Mouse (Mus musculus) MEL-GATA-1-ER (cell line): ENCODE measurements around the gene Ksr1.

Source experiments
- DNase-seq: peaks from one replicate; pipeline ENCODE4 v3.0.0-alpha.2; 2012; ENCODE audit warnings: low read depth; ENCODE audit errors: extremely low read depth

Gene Ksr1

DNA sequence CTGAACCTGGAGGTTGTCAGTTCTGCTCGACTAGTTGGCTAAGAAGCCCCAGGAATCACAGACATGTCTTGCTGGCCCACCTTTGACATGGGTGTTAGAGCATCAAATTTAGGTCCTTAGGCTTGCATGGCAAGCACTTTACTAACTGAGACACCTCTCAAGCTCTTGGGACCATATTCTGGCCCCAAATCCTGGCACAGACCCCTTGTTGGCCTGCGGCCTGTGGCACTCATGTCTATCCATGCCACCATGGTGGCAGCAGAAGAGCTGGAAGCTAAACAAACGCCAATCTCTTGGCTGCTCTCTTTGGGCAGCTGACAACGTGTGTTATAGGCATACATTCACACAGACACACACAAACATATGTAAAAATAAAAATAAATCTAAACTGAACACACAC is 2.6 kb upstream of the Ksr1 start:
- DNase-seq = no peak

- no peak for DNase-seq
These were observed 633 bp downstream of the Ksr1 start for GRCm38 (mm10) chr11:79145283-79146265.

GRCm38 (mm10) chr11:79144741-79145140 is 1.5 kb downstream of the Ksr1 start:
- DNase-seq = no peak

DNA sequence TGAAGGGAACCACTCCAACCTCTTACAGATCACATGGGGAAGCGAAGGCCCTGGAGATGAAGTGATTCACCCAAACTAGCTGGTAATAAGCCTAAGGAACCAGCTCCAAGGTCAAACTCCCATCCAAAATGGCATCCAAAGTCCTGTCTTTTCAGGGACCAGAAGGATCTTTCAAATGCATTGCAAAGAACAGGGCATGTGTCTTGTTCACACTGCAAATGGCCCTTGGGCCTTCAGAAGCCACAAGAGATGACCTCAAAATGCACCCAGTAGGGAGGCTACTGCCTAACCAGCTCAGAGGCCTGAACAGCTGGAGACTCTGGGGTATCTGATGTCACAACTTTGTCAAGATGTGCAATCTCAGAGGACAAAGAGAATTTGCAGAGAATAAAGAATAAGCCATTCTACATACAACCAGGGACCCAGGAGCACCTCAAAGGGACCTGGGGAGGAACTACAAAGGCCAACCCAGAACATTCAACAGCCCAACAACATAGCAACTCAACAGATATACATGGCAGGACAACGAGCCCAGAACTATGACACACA is 2.1 kb downstream of the Ksr1 start:
- no peak for DNase-seq

DNA sequence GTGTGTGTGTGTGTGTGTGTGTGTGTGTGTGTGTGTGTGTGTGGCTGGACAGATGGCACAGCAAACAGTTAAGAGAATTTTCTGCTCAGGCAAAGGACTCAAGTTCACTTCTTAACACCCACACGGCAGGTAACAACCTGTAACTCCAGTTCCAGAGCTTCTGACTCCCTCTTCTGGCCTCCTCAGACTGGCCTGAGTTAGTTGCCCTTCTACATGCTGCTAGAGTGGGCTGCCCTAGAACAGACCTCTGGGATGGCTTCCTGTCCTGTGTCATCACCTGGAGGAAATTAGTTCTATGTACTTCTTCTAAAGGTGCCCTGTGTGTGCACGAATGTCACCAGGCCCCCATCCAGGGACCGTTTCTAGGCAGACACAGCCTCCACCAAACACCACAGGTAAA is 2.9 kb downstream of the Ksr1 start:
- no peak for DNase-seq

DNA sequence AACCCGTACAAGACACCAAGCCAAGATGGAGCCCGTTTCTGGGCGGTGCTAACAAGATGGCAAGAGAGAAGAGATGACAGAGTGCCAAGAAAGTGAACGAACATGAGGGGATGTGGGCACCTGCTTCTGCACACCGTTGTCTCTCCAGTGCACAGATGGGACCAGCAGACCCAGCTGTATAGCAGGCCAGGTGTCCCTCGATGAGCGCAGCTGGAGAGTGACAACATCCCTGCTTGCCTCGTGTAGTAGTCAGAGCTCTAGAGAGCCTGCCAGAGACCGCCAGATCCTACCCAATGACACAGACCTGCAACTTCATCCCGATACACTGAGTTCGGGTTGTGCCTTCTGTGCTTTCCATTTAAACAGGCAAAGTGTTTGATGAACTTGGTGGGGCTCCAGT is 3.8 kb downstream of the Ksr1 start:
- DNase-seq = no peak

GRCm38 (mm10) chr11:79141235-79142109 is 4.7 kb downstream of the Ksr1 start:
- DNase-seq = no peak

DNA sequence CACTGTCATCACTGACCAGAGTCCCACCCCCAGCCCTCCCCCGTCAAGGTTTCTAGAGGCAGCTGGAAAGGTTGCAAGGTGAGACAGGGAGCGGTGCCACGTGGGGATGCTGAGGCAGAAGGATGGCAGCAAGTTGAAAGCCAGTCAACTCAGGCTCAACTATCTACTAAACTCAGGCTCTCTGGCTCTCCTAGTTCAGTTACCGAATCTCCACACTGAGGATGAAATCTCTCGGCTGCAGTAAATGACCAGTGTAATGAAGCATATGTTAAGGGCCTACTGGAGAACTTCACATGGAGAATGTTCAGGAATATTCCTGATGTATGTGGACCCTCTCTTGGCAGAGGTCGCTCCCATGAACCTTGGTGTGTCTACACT is 5.7 kb downstream of the Ksr1 start:
- no peak for DNase-seq

DNA sequence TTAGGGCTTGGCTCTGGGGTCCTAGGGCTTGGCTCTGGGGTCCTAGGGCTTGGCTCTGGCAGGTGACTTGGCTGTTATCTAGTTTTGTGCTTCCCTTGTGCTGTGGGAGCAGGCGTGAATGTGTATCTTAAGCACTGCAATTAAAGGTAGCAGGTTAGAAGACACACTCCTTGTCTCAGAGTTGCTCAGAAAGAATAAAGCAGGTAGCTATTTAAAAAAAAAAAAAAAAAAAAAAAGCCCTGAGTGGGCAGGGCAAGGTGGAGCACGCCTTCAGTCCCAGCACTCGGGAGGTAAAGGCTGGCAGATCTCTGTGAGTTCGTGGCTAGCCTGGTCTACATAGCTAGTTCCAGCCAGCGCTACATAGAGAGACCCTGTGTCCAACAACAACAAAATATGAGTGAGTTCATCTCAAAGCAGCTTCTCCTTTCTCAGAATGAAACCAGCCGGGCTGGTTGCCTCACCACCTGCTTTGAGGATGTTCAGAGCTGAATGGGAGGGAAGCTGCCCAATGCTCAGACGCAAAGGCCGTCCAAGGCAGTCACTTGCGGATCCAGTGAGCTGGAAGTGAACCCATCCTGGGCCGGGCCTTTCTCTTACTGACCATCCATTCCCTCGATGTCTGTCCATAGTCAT is 6.2 kb downstream of the Ksr1 start:
- no peak for DNase-seq

GRCm38 (mm10) chr11:79138621-79139020 is 7.6 kb downstream of the Ksr1 start:
- DNase-seq = no peak

DNA sequence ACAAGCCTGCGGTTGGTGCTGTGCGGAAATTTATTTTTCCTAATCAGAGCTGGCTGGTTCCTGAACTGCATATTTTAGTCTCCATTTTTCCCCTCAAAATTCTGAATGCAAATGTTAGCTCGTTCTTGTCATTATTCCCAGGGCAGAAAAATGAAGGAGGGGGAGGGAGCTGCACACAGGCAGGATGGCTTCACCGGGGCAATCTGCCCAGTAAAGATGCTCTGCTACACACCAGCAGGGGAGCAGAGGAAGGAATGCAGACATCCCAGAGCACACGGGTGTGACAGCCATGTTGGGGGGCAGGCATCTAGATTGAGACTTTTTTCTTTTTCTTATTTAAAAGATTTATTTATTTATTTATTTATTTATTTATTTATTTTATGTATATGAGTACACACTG is 9.0 kb downstream of the Ksr1 start:
- DNase-seq = no peak

DNA sequence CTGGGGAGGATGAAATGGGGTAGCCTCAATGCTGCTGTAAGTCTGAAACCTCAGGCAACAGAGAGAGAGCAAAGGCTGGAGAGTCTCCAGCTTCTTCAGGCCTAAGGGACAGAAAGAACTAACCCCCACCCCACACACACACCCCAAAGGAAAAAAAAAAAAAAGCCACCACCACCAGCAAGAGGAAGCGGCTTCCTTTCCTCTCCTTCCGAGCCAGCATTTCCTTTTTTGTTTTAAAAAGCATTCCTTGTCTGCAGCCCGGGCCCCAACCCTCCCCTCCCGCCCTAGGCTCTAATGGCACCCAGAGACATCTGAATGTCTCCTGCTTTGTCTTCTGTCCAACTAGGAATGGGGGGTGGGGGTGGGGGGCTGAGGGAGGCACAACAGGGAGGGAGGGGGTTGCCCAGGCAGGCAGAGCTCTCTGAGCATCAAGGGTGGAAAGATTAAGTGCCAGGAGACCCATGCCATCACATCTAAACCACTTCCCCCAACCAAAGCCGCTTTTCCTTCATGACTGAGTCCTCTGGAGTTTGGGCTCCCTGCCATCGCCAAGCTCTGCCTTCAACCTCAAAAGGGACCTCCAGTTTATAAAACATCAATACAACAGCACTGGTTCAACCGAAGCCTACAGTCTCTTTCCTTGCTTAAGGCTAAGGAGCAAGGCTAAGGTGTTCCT is 10.4 kb downstream of the Ksr1 start:
- no peak for DNase-seq

DNA sequence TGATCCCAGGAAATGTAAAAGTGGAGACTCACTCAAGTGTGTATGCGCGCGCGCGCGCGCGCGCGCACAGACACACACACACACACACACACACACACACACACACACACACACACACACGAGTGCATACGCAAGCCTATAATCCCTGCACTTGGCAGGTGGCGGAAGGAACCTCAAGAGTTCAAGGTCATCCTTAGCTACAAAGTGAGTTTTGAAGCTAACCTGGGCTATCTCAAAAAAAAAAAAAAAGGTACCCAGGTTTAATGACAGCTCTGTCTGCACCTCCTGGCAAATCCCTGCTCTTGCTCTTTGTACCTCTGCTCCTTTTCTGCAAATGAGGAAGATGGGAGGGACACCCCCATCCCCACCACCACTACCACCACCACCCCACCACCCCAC is 11.1 kb downstream of the Ksr1 start:
- no peak for DNase-seq

- DNase-seq = no peak
These were observed 11.6 kb downstream of the Ksr1 start for GRCm38 (mm10) chr11:79134416-79135104.

DNA sequence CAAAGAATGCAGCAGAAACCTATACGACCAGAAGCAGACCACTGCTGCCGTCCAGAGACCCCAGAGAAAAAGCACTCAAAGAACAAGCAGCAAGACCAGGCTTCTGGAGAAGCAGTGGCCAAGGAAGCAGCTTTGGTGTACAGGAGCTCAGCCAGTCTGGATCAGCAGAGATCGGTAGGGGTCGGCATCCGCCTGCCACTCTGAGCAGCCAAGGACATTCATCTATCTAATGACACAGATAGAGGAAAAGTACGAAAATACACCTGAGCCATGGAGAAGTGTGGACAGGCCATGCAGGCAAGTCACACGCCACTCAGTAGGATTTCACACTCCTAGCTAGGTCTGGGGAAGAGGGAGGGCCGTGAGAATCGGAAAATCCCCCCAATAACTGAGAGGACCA is 12.2 kb downstream of the Ksr1 start:
- no peak for DNase-seq

DNA sequence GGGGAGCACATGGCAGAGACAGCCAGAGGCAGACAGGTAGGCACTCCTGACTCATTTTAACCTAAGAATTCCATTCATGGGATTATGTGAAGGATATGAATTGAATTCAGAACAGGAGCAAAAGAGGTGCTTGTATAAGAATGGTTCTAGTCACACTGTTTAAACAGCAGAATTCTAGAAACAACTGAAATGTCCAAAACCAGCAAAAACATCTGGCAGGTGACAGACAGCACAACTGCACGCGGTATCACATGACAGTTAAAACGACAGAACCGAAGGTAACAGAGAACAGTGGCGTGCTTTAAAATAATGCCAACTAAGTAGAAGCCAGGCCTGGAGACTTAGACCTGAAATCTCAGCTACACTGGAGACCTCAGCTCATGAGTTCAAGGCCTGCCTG is 13.2 kb downstream of the Ksr1 start:
- no peak for DNase-seq

DNA sequence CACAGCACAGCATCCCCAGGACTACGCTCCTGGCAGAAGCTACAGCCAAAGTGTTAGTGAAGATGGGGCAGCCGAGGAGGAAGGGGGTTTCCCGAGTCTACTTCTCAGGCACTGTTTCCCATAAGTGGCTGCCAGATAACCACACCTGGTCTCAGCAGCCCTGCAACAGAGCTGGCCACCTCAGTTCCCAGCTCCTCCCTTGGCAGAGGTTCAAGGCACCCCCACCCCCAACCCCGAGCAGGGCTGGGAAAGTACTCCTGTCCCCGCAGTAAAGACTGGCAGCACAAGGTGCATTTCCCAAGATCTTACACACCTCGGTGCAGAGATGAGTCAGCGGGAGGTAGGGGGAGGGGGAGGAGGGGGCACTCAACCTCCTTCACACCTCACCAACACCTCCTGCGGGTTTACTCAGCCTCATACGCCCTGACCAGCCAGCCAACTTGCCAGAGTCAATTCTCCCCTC is 14.2 kb downstream of the Ksr1 start:
- no peak for DNase-seq

DNA sequence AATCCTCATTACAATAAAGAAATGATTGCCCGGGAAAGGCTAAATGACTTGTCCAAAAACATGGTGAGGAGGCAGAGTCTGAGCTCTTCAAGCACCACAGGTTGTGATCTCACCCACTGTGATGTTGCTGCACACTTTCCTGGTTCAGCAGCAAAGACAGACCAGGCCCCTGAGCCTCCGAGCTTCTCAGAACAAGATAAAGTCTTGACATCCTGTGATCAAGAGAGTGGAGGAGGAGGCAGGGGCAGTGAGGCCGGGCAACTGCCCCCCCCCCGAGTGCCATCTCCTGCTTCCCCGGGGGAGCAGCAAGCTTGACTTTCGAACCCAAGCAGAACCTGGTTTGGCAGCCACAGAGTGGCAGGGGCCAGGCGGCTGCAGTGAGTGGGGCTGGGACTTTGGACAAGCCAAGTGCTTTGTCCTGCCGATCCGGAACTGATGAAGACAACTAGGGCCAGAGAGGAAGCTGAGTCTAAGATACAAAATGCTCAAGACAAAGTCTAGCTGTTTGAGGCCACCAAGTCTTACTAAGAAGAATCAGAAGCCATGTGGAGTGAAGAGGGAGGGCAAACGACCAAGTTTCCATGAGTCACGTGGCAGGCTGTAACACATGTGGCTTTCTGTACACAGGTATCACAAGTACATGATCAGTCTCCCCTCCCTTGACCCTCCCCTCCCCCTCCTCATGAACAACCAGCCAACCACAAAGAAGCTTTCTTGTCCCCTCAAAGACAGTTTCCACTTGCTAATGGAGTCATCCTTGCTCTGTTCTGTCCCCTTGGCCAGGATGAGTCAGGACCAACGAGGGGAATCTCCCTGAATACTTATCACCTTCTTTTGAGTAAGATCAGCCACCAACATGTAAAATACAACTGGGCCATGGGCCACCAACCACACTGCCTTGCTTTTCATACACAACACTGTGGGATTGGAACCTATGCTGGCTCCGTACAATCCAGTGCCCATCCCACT is 16.5 kb downstream of the Ksr1 start:
- DNase-seq = no peak

DNA sequence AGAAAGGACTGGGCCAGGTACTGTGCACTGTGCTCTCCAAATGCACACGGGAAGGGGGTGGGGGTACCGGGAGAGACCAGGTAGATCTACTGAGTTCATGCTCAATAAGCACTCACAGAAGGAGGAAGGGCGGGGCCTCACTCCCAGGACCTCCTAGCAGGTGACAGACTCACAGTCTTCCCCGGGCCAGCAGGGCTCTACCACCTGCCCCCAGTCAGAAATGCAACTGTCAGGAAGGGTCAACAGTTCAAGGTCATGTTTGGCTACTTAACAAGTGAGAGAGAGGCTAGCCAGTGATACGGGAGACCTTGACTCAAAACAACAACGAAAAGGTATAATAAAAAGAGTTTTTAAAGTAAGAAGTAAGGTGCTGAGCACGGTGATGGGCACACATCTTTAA is 18.0 kb downstream of the Ksr1 start:
- DNase-seq = no peak
